In the genomic region with DNA sequence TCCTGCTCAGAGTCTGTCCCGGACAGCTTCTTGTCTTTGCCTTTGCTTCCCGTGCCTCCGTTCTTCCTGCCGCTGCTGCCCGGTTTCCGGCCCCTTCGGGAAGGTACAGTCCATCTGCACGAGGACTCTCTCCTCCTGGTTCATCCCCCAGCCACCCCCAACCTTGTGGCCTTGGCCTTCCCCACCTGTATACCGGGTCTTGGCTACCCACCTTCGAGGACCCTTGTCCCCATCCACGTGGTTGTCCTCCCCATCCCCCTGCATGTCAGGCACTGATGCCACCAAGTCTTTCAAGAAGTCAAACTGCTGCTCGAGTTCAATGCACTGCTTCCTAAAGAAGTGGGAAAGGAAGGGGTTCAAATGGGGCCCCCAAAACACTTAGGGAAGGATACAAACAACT, we compare ENCODE assay signal across 1 mouse cellular context.
TF ChIP-seq lines count a peak whose summit lies in the region.

No protein-coding gene starts in this region.

TF ChIP-seq in CH12.LX, 34 proteins besides CTCF, POLR2A, EP300 and RAD21:
- TF ChIP-seq ZC3H11A (IDR thresholded peaks at IDR 0.05; ENCODE audit: low read depth, low read length) (no peak), SMC3 (IDR thresholded peaks at IDR 0.05; ENCODE audit: low read depth, low read length) (no peak), HCFC1 (IDR thresholded peaks at IDR 0.05; ENCODE audit: low read depth, low read length) (no peak), POLR2AphosphoS2 (IDR thresholded peaks at IDR 0.05; ENCODE audit: low read depth, low read length) (no peak), BHLHE40 (IDR thresholded peaks at IDR 0.05; ENCODE audit: low read depth, low read length) (no peak), SIN3A (IDR thresholded peaks at IDR 0.05; ENCODE audit: low read length) (no peak), NELFE (IDR thresholded peaks at IDR 0.05; ENCODE audit: low read depth, low read length) (no peak), MAFK (IDR thresholded peaks at IDR 0.05; ENCODE audit: insufficient replicate concordance, low read length) (no peak), TCF12 (IDR thresholded peaks at IDR 0.05; ENCODE audit: low read depth, low read length) (no peak), UBTF (IDR thresholded peaks at IDR 0.05; ENCODE audit: low read depth, low read length) (no peak), CHD2 (IDR thresholded peaks at IDR 0.05; ENCODE audit: low read length) (no peak), NRF1 (IDR thresholded peaks at IDR 0.05; ENCODE audit: low read depth, low read length) (no peak), ELF1 (IDR thresholded peaks at IDR 0.05; ENCODE audit: low read depth, low read length) (no peak), PAX5 (IDR thresholded peaks at IDR 0.05; ENCODE audit: low read length) (no peak), IRF4 (IDR thresholded peaks at IDR 0.05; ENCODE audit: low read depth, low read length) (no peak), CHD1 (IDR thresholded peaks at IDR 0.05; ENCODE audit: low read depth, low read length) (no peak), JUND (conservative IDR thresholded peaks at IDR 0.05; ENCODE audit: low read depth, low read length) (no peak), MEF2A (IDR thresholded peaks at IDR 0.05; ENCODE audit: borderline replicate concordance, low read depth, low read length) (no peak), ZNF384 (IDR thresholded peaks at IDR 0.05; ENCODE audit: low read depth, low read length) (no peak), GABPA (IDR thresholded peaks at IDR 0.05; ENCODE audit: insufficient replicate concordance, low read depth, low read length) (no peak)
TF ChIP-seq in CH12.LX: peak in this region for 0.
